Mouse (Mus musculus) forebrain, embryonic 11.5 days (tissue): Measurements from ENCODE around the gene Fam124b. TPM values are rescaled to one million over a fixed set of nuclear protein-coding genes. Genes with fewer than 3 reads are reported as not detected.

ENCODE experiments used
- ATAC-seq: fragments of 200-750 bp; cut with Nextera tagmentation; replicated peaks from 2 replicates; pipeline ENCODE4 v1.8.0; 2017; ENCODE audit warnings: moderate TSS enrichment; ENCODE audit not compliant: low FRiP score
- DNase-seq: peaks from one replicate; pipeline ENCODE4 v3.0.0-alpha.2; 2017; ENCODE audit warnings: low spot score
- H3K27ac ChIP-seq: fragments of 300-500 bp; sonication (generic); 2 replicates; pipeline ENCODE4 v1.5.1; 2014; ENCODE audit warnings: low read depth, low read length
- H3K27me3 ChIP-seq: fragments of 300-500 bp; sonication (generic); 2 replicates; pipeline ENCODE4 v1.6.1; 2014; ENCODE audit warnings: mild to moderate bottlenecking, low read length, mixed read lengths; ENCODE audit not compliant: control insufficient read depth, insufficient read depth
- H3K36me3 ChIP-seq: fragments of 300-500 bp; sonication (generic); 2 replicates; pipeline ENCODE4 v1.6.1; 2014; ENCODE audit warnings: mild to moderate bottlenecking, low read length, moderate library complexity, mixed read lengths; ENCODE audit not compliant: control insufficient read depth, insufficient read depth
- H3K4me1 ChIP-seq: fragments of 300-500 bp; sonication (generic); replicated peaks from 2 replicates; pipeline ENCODE4 v1.6.1; 2014; ENCODE audit warnings: low read length, mixed read lengths; ENCODE audit not compliant: control insufficient read depth, insufficient read depth
- H3K4me2 ChIP-seq: fragments of 300-500 bp; sonication (generic); 2 replicates; pipeline ENCODE4 v1.6.1; 2014; ENCODE audit warnings: low read depth, mild to moderate bottlenecking, low read length, moderate library complexity, mixed read lengths; ENCODE audit not compliant: severe bottlenecking
- H3K4me3 ChIP-seq: fragments of 300-500 bp; sonication (generic); 2 replicates; pipeline ENCODE4 v1.5.1; 2014; ENCODE audit warnings: low read depth, low read length
- H3K9ac ChIP-seq: fragments of 300-500 bp; sonication (generic); 2 replicates; pipeline ENCODE4 v1.6.1; 2014; ENCODE audit warnings: low read length
- H3K9me3 ChIP-seq: fragments of 300-500 bp; sonication (generic); 2 replicates; pipeline ENCODE4 v1.6.1; 2016; ENCODE audit warnings: low read length, mixed read lengths; ENCODE audit not compliant: control insufficient read depth
- WGBS: fragments of 180-500 bp; shearing (Covaris S2); extraction: QIAGEN DNeasy Blood & Tissue Kit; methylation state at CpG from one replicate; pipeline ENCODE4 v1.1.7; 2014; 5-methylcytosine and 5-hydroxymethylcytosine counted together
- polyA plus RNA-seq: library from polyadenylated mRNA; unstranded; fragments of >200 nt; fragmentation: Nextera tagmentation; extraction: Ambion mirVana; gene quantifications from 2 replicates; pipeline ENCODE4 v1.2.1, GENCODE M21; 2014

Gene Fam124b
- 0.48 and 0.72 TPM in 2 replicates for polyA plus RNA-seq

DNA sequence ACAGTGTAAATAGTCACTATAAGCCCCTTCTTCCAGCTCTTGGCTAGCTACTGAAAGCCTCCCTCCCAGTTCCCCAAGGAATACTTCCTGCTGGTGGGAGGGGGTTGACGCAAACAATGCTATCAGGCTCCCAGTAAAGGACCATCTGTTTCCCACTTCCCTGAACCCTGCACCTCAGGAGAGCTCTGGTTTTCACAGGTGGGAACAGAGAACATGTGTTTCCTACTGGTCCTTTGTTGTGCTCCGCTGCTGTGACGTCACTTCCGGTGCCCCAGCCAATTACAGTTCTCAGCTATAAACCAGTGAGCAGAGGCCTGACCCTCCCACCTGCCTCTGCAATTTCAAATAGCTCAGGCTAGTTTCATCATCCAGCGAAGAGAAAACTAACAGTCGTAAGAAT lies at the start of gene Fam124b:
Gene Fam124b (minus strand): TSS at position 206 of the 400 bp plus-strand sequence.
- Histone ChIP-seq H3K9me3 (no peaks in the 10 kb centered on the region), H3K4me1 (no peaks in the 10 kb centered on the region), H3K36me3 (no peaks in the 10 kb centered on the region), H3K4me3 (no peak within 1 kb of the TSS), H3K9ac (no peak within 1 kb of the TSS), H3K27ac (no peak within 1 kb of the TSS), H3K27me3 (no peaks in the 10 kb centered on the region), H3K4me2 (no peak within 1 kb of the TSS)
- 87% methylated on average over 6 of the region's 6 CpGs for WGBS
- ATAC-seq (no peak), DNase-seq (no peak)

DNA sequence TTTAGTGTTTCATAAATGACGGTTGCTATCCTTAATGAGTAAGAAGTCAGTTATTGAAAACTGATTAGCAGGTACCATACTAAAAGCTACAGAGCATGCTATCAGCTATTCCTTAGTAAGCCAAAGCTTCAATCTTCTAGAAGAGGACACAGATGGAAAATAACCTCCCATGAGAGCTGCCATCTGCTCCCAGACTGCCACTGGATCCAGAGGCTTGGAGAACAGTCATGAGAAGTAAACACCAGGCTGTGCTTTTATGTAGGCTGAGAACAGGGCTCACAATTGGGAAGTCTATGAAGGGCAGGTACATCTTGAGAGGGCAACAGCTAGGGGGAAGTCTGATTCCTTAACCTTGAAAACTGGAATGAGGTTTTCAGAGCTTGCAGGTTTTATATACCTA lies 42.2 kb upstream of the Fam124b start:
- 92% methylated on average over 1 of the region's 1 CpGs for WGBS
- H3K9me3 ChIP-seq, result no peaks in the 10 kb centered on the region
- H3K36me3 ChIP-seq, result no peaks in the 10 kb centered on the region
- ATAC-seq, result no peak
- no peaks in the 10 kb centered on the region for H3K4me1 ChIP-seq
- no peak overlapping the region for H3K4me3 ChIP-seq
- H3K27ac ChIP-seq, result no peak overlapping the region
- H3K27me3 ChIP-seq, result no peaks in the 10 kb centered on the region
- H3K9ac ChIP-seq, result no peak overlapping the region
- DNase-seq, result no peak
- no peak overlapping the region for H3K4me2 ChIP-seq

DNA sequence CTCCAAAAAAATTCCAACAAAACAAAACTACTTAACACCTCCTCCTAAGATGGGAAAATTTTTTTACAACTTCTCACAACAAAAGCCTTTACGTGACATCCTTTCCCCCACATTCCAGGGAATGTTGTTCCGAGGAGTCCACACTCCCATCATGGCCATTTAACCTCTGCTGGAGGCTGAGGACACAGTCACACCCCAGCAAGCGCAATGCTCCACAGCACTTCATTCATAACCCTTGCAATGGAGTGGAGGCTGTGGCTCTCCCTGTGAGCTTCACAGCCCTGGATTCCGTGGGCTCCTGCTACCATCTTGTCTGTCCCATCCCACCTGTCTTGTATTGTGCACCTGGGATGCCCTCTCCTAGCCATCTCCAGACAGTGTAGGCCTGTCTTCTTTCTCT lies 40.4 kb upstream of the Fam124b start:
- H3K36me3 ChIP-seq, result no peaks in the 10 kb centered on the region
- H3K27ac ChIP-seq, result no peak overlapping the region
- 83% methylated on average over 4 of the region's 4 CpGs for WGBS
- no peaks in the 10 kb centered on the region for H3K27me3 ChIP-seq
- H3K4me3 ChIP-seq, result no peak overlapping the region
- ATAC-seq, result no peak
- H3K9ac ChIP-seq, result no peak overlapping the region
- no peaks in the 10 kb centered on the region for H3K4me1 ChIP-seq
- DNase-seq, result no peak
- no peaks in the 10 kb centered on the region for H3K9me3 ChIP-seq
- H3K4me2 ChIP-seq, result no peak overlapping the region

DNA sequence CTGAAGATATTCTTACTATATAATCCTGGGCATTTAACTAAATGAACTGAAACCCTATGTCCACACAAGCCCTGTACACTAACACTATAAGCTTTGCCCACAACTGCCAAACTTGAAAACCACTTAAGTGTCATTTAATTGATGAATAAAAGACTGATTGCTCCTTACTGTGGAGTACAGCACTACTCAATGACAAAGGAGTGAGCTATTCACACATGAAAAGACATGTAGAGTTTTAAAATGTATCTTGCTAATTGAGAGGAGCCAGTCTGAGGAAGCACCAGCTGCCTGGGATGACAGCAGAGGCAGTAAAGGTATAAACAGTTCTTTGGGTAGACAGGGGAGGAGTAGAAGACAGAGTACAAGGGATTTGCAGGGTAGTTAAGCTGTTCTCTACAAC lies 35.0 kb upstream of the Fam124b start:
- ATAC-seq, result no peak
- H3K9ac ChIP-seq, result no peak overlapping the region
- H3K36me3 ChIP-seq, result no peaks in the 10 kb centered on the region
- no peaks in the 10 kb centered on the region for H3K4me1 ChIP-seq
- H3K9me3 ChIP-seq, result no peaks in the 10 kb centered on the region
- H3K27me3 ChIP-seq, result no peaks in the 10 kb centered on the region
- H3K4me2 ChIP-seq, result no peak overlapping the region
- DNase-seq, result no peak
- H3K27ac ChIP-seq, result no peak overlapping the region
- H3K4me3 ChIP-seq, result no peak overlapping the region

DNA sequence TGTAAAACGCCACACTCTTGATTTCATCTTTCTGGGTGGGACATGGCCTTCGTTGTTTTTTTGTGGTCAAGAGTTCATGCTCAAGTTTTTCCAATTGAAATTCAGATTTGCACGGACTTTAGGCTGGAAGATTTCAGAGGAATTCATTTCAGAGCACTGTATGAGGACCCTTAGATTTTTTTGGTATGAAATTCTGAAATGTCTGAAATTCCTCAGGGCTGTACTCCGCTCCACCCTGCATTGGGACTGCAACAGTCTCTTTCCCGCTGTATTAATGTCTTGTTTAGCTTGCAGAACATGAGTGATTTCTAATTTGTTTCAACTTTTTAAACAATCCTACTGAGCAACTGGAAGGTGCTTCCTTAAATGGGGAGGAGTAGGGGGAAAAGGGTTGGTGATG lies 32.0 kb upstream of the Fam124b start:
- Histone ChIP-seq H3K9ac (no peak overlapping the region), H3K4me3 (no peak overlapping the region), H3K36me3 (no peaks in the 10 kb centered on the region), H3K9me3 (no peaks in the 10 kb centered on the region), H3K27me3 (no peaks in the 10 kb centered on the region), H3K4me1 (no peaks in the 10 kb centered on the region), H3K27ac (no peak overlapping the region), H3K4me2 (no peak overlapping the region)
- ATAC-seq, result no peak
- no peak for DNase-seq
- WGBS, result 91% methylated on average over 5 of the region's 5 CpGs

DNA sequence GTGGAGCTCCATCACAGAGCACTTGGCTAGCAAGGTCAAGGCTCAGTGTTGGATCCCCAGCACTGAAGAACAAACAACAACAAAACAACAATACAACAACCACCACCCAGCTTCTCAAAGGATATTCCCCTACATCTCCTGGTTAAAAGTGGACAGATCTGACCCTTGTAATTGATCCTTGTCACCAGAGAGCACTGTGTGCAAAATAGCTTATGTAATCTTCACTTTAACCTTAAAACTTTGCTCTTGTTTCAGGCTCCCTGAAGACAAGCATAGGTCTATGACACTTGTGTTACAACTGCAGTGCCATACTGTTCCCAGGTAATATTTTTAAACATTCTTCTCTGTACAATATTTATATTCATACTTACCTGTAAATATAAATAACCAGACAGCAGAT lies 28.9 kb upstream of the Fam124b start:
- Histone ChIP-seq H3K9me3 (no peaks in the 10 kb centered on the region), H3K4me2 (no peak overlapping the region), H3K4me3 (no peak overlapping the region), H3K4me1 (no peaks in the 10 kb centered on the region), H3K27ac (no peak overlapping the region), H3K9ac (no peak overlapping the region), H3K36me3 (no peaks in the 10 kb centered on the region), H3K27me3 (no peaks in the 10 kb centered on the region)
- DNase-seq, result no peak
- no peak for ATAC-seq

DNA sequence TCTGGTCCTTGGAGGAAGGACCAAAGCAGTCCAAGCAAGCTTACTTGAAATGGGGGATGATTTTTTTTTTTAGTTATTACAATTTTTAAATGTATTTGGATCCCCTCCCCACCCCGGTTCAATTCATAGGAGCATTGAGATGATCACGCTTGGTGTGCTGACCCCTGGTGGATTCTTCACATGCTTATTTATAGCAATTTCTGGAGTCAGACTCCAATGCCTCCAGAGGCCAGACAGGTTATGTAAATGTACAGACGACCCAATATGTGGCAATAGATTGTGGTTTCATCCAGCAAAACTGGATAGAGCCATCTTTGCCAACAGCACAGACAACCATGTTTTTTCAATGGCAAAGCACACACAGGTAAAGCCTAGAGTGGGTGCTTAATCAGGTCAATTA lies 25.9 kb upstream of the Fam124b start:
- no peak overlapping the region for H3K4me2 ChIP-seq
- H3K9ac ChIP-seq, result no peak overlapping the region
- no peak overlapping the region for H3K4me3 ChIP-seq
- H3K27me3 ChIP-seq, result no peaks in the 10 kb centered on the region
- ATAC-seq (no peak), DNase-seq (no peak)
- H3K27ac ChIP-seq, result no peak overlapping the region
- H3K9me3 ChIP-seq, result no peaks in the 10 kb centered on the region
- H3K4me1 ChIP-seq, result no peaks in the 10 kb centered on the region
- no peaks in the 10 kb centered on the region for H3K36me3 ChIP-seq
- WGBS, result 76% methylated on average over 3 of the region's 3 CpGs

DNA sequence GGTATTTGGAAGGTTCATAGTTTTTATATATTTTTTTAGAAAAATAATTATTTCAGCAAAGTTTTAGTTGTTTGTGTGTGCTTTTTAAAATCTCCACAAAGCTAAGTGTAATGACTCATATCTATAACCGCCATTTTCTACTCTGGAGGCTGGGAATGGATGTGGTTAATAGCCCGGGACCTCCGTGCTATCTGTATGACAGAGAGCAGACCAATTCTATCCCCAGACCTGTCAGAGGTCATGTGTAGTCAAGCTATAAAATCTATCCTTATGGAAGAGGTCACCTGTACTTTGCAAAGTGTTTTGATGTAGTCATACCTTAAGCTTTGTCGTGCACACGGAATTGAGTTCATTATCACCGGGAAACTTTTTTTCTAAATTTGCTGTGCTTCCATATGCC lies 23.3 kb upstream of the Fam124b start:
- H3K4me2 ChIP-seq, result no peak overlapping the region
- H3K36me3 ChIP-seq, result no peaks in the 10 kb centered on the region
- WGBS, result 96% methylated on average over 6 of the region's 6 CpGs
- H3K9ac ChIP-seq, result no peak overlapping the region
- no peak overlapping the region for H3K4me3 ChIP-seq
- DNase-seq (no peak), ATAC-seq (no peak)
- no peaks in the 10 kb centered on the region for H3K9me3 ChIP-seq
- no peak overlapping the region for H3K27ac ChIP-seq
- no peaks in the 10 kb centered on the region for H3K27me3 ChIP-seq
- no peaks in the 10 kb centered on the region; the same call in 1 of the 2 replicates for H3K4me1 ChIP-seq

DNA sequence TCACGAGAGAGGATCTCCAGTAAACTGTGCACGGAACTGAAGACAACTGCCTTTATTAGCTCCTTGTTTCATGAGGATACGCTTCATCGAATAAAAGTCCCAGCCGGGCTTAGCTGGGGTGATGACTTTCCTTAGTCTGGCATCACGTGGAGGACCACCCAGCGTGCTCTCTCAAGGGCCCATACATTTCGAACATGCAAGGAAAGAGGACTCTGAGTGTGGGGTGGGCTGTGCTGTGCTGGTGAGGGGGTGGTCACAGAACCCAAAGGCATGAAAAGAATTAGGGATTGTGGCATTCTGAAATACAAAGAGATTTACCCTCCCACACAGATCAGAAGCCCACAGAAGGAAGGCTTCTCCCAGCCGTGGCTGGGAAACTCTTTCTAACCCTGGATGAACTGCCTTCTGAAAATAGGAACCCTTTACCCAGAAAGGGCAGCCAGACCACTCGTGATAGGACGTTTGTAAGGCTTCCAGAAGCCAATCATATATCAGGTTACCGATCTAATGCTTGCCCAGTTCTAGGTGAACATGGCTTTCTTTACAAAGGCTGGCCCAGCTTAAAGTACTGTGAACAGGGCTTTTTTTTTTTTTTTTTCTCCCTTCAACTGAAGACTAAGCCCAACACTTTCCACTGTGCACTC lies 21.9 kb upstream of the Fam124b start:
- no peak overlapping the region for H3K27ac ChIP-seq
- H3K4me1 ChIP-seq, result peaks cover 2% of the 10 kb centered on the region; the same call in 1 of the 2 replicates
- peak; percentile 54 for DNase-seq
- H3K4me2 ChIP-seq, result no peak overlapping the region
- no peaks in the 10 kb centered on the region for H3K36me3 ChIP-seq
- no peaks in the 10 kb centered on the region for H3K9me3 ChIP-seq
- H3K4me3 ChIP-seq, result no peak overlapping the region
- peak; percentile 57; the same call in 1 of the 2 replicates for ATAC-seq
- 18% methylated on average over 12 of the region's 12 CpGs for WGBS
- H3K27me3 ChIP-seq, result no peaks in the 10 kb centered on the region
- no peak overlapping the region for H3K9ac ChIP-seq
